Mouse (Mus musculus) B cell, adult 67 days (primary cell): ENCODE results near the gene Utp20. TPM values are rescaled to one million over a fixed set of nuclear protein-coding genes. Genes with fewer than 3 reads are reported as not detected.

Source experiments
- total RNA-seq, 2 experiments: library from RNA; stranded (reverse); gene quantifications; 4 replicates each; pipeline ENCODE4 v1.2.4; 2023

The Utp20 gene
- 10 to 100 TPM; 55.9 to 57.3 TPM for total RNA-seq

DNA sequence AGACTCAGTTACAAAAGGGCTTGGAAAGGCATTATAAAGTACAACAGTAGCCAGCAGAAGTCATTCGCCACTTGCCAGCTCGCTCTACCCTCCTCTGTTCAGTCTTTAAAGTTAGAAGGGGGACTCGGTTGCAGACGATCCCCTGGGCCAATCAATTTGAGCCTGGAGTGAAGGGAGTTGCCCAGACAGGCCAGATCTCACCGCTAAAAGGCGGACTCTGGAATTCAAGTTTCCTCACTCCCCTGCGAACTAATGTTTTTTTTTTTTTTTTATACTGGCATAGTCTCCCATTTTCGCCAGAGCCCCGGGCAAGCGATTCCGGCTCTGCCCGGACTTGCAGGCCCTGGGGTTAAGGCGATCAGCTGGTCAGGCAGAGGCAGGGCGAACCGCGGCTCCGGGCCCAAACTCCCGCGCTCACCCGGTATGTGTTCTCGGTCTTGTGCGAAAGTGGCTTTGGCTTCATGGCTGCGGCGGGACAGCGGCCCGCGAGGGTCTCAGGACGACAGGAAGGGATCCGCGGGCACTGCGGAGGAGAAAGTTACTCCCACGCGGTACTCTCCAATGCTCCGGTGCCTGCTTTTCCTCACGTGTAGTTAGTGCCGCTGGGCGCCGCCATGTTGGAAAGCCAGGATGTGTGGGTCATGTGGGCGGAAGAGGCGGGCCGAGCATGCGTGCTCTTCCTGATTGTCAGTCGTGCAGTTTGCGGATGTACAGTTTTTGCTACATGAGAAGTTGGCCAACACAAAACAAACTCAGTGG, at the start of gene Utp20:
Utp20 (minus strand) TSS at position 617 of the 759 bp plus-strand sequence.

DNA sequence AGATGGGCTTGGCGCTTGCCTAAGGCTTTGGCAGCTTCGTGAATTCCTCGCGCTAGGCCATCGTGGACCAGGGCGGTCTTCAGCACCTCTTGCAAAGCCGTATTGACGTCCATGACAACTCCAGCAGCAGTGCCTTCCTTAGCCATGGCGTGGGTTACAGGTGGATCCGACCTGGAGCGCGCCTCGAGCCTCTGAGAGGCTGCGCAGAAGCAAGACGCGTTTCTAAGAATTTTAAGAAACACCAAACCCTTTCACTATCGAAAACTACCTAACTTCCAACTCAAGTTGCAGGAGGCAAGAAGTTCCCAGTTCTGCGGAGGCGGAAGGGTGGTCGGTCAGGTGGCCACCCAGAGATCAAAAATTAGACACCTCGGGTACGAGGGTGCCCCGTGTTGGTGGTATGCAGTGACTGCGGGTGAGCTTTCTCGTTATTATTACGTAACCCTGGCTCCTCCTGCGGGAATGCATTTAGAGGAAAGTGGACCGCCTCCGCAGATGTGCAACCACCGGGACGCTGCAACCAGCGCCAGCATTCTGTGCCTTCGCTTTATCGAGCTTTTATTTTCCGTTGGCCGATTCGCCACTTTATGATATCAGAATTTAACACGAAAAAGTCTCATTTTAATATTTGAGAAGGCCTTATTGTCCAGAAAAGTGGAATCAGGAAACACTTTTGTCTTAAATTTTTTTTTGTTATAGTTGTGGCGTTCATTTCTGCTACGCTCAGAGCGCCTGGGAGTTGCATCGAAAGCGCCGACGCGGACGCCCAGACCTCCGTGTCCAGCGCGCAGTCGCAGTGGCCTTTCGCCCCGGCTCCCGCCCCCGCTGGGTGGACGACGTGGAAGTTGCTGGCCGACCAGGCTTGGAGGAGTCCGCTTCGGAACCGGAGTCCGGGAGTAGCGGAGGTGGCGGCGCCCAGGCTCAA, 95.8 kb downstream of the Utp20 start, which contains the start of gene Arl1:
Arl1 (plus strand) TSS at position 288 of the 925 bp plus-strand sequence.

Other genes with a start within 250 kb of the Utp20 start
- 1 to 10 TPM; 1.3 to 2.3 TPM for gene Mybpc1, start 221.7 kb downstream of the Utp20 start, total RNA-seq
- 10 to 100 TPM in 1 of 2 experiments, 1 to 10 TPM in 1; 9.1 to 17.2 TPM for gene Spic, start 141.8 kb downstream of the Utp20 start, total RNA-seq
- gene Arl1, start 95.9 kb downstream of the Utp20 start, total RNA-seq, result 10 to 100 TPM; 39.9 to 45.7 TPM
- not detected for gene Slc5a8, start 59.2 kb upstream of the Utp20 start, total RNA-seq